17 mouse cellular contexts compared by ENCODE assay signal in genomic region chr11:29148901-29149300, GRCm38 (mm10).
"Had no signal": no experiment of that assay in that cellular context is flagged by ENCODE, and none has a peak within 500 bp of the region (broad histone marks: within the 10 kb centered on the region; RNA-seq: fewer than 3 reads in every experiment).

No protein-coding gene starts in this region.

- H3K4me2 ChIP-seq: intestine, embryonic 15.5 days; limb, embryonic 12.5 days; liver, embryonic 11.5 days; liver, embryonic 15.5 days; neural tube, embryonic 13.5 days had no signal

- H3K9ac ChIP-seq: intestine, embryonic 15.5 days; limb, embryonic 12.5 days; liver, embryonic 15.5 days; neural tube, embryonic 13.5 days had no signal

- H3K27me3 ChIP-seq: intestine, embryonic 15.5 days; limb, embryonic 12.5 days; liver, embryonic 15.5 days; neural tube, embryonic 13.5 days had no signal

- H3K27ac ChIP-seq: intestine, embryonic 15.5 days; kidney, postnatal 0 days; limb, embryonic 12.5 days; liver, embryonic 15.5 days; neural tube, embryonic 13.5 days; stomach, postnatal 0 days had no signal

- H3K4me3 ChIP-seq: intestine, embryonic 15.5 days; limb, embryonic 12.5 days; liver, embryonic 15.5 days; neural tube, embryonic 13.5 days had no signal

- DNase-seq: kidney, adult 18-20 months; kidney, postnatal 36 days; layer of hippocampus, adult 9-11 months; lung, adult 2 months; lung, postnatal 36 days; midbrain, embryonic 14.5 days; right cerebral cortex, adult 18-20 months; right cerebral cortex, postnatal 25 days; thymus, postnatal 14 days had no signal

- H3K4me1 ChIP-seq: intestine, embryonic 15.5 days; limb, embryonic 12.5 days; liver, embryonic 15.5 days; neural tube, embryonic 13.5 days had no signal

- ATAC-seq: intestine, embryonic 15.5 days; lung, postnatal 0 days had no signal

- H3K9me3 ChIP-seq: intestine, embryonic 15.5 days; limb, embryonic 12.5 days; liver, embryonic 15.5 days; neural tube, embryonic 13.5 days had no signal
